Mouse (Mus musculus): ENCODE measurements around the gene Cysltr2.

Cysltr2 gene

DNA sequence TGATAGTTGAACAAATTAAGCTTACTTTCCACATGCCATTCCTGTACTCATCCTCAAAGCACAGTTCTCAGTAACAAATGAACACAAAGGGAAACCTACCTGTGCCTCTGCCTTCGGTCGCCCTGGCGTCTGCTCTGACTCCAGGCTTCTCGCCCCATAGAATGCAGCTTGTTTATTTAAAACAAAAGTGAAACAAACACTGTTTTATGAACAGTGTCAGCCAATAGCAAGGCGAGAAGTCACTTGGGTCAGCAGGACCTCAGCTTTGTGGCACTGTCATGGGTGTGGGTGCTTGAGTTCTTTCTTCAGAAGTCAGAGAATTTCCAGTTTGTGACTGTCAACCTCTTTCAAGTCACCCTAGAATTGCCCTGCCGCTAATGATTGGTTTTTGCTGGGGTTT, at the start of gene Cysltr2:
Gene Cysltr2, minus strand, starts transcription at position 178 of the 400 bp plus-strand sequence.
- DNase-seq: no peak

DNA sequence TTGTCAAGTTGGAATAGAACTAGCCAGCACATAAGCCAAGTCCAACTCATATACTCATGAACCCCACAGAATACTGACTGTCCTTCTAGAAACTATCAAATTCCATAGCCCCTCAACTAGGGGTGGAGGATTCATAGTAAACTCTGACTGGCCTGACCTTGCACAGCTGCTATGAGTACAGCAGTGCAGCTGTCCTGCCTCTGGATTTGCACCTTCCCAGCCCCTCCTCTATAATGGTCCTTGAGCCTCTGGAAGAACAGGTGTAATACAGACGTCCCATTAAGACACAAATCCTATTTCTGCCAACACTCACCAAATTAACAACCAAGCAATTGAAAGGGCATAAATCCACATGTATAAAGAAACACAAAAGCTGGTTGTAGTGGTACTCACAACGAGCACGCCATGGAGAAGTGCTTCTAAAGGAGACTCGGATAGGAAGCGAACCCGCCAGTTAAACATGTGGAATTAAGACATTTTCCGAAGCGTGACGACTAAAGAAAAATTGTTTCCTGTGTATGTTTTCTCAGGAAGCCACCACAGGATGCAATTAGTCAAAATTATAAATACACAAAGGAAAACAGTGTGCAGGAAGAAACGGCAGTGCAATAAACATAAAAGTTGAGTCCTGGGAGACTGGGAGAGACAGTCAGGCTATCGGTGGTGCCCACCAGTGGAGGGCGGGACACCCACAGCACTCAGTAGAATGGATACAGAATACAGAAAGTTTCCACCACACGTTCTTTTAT, 46.1 kb upstream of the Cysltr2 start:
- no peak for DNase-seq

DNA sequence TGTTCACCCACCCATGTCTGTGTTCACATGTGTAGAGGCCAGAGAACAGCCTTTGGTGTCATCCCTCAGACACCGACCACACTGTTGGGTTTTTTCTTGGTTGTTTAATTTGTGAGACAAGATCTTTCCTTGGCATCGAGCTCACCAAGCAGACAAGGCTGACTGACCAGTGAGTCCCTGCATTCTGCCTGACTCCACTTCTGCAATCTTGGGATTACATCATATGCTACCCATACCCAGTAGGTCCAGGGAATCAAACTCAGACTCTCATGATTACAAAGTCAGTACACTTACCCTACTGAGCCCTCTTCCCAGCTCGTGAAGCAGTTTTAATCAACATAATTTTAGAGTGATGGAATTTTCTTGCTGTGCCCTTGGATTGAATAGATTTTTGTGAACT, 44.0 kb upstream of the Cysltr2 start:
- DNase-seq: no peak

DNA sequence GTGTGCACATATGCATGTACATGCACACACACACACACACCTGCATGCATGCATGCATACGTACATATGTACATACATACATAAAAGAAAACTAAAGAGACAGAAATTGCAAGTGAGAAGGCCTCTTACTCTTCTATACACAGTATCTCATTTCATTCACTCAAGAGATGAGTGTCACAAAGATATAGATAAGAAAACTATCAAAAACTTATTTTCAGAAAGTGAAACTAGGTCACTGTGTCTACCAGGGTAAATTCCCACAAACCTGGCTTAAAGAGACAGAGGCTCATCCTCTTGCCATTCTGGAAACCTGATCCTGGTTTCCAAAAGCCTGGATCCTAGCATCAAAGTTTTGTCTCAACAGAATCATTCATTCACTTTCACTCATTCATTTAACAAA, 39.3 kb upstream of the Cysltr2 start:
- no peak for DNase-seq

DNA sequence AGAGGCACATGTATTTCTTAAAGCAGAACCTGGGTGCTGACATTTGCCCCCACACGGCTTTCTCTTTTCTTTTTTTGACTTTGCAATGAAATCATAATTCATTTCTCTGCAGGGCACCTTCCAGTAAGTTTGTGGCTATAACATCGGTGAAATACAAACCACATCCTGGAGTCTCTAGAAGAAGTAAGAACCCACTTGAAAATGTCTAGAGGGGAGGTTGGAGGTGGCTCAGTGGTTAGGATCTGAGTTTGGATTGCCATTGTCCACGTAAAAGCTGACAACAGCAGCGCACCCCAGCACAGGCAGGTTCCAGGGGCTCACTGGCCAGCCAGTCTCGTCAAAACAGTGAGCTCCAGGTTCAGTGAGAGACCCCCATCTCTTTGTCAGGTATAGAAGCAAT, 38.8 kb upstream of the Cysltr2 start:
- no peak for DNase-seq

DNA sequence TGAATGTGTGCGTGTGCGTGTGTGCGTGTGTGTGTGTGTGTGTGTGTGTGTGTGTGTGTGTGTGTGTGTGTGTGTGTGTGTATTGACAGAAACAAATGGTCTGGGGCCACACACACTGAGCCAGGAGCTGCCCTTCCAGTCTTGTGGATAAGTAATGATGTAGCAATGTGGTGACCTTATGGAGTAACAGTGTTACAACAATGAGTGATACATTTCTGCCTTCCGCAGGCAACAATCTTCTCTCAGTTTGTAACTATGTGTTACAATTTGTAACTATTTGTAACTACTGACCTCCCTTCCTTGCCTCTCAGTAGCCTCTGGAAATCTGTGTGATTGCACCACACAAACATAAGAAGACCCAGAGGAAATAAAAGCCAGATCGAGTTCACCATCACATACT, 38.3 kb upstream of the Cysltr2 start:
- no peak for DNase-seq

DNA sequence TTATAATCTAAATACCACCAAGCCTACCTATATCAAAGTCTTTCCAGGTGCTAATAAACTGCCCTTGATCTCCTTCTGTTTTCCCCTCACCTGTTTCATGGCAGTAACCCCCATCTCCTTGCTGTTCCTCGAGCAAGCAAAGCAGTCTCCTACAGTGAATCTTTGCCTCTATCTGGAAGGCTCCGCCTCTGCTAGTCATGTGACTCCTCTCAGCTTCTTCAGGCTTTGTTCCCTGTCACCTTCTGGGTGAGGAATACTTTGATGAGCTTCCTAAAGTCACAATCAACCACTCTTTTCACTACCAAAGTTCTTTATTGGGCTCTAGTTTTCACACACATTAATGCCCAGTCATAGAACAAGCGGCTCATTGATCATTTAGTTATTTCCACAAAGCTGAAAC, 37.5 kb upstream of the Cysltr2 start:
- DNase-seq: no peak

DNA sequence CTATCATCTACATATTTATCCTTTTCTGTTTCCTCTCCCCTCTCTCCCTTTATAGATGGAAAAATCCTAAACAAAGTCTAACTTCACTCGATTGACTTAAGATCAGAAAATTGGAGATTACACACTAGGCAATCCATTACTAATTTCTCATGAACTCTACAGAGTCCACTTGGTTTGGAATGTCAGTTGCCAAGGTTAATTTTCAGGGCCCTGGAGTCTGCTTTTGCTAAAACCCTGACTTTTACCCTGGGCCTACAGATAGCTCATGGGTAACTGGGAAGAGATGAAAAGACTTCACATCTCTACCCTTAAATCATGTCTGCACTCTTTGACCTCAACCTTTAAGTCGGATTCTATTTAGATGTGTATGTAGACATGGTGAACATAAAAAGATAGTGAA, 34.6 kb upstream of the Cysltr2 start:
- no peak for DNase-seq

DNA sequence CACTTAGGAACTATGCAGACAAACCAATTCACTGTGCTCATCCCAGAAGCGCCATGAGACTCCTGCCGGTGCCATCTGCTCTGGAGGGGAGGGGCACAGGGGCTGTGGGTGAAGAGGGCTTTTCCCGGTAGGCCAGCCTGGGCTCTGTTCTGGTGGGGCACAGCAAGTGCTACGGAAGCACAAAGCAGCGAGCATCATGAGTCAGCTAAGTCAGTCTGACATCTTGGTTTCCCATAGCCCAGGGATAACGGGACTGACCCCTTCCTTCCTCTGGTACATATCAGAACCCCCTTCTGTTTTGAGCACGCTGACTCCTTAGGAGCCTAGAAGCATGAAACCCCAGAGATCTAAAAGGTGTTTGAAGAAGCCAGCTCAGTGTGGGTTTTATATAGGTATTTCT, 15.5 kb upstream of the Cysltr2 start:
- DNase-seq: peak; percentile 11 to 27

DNA sequence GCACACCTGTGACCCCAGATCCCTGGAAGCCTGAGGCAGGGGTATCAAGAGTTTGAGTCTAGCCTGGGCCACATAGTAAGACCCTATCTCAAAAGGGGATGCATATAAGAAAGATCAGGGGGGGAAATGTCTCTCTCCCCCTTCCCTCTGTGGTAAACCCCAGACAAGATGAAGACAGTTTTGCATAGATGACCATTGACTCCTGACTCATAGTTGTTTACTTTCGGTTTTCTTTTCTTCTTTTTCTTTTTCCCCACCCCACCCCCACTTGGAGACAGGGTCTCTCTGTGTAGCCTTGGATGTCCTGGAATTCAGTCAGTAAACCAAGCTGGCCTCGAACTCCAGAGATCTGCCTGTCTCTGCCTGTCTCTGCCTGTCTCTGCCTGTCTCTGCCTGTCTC, 9.8 kb upstream of the Cysltr2 start:
- no peak for DNase-seq

DNA sequence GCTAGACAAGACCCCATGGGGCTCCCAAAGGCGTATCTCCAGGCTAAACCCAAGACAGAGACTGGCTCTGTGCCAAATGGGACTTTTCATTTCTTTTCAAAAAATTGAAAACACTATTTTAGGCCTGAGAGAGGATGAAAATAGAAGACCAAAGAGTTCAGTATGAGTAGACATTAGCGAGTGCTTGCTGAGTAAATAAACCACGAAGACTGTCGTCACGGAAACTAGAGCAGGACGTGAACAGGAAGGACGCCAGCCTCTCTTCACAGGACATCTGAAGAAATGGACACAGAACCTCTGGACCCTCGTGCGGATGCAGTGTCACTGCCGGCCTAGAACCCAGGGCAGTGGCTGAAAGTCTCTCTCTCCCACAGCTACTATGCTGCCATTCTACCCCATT, 8.8 kb upstream of the Cysltr2 start:
- peak in 1 of 2 experiments; percentile 5 for DNase-seq

DNA sequence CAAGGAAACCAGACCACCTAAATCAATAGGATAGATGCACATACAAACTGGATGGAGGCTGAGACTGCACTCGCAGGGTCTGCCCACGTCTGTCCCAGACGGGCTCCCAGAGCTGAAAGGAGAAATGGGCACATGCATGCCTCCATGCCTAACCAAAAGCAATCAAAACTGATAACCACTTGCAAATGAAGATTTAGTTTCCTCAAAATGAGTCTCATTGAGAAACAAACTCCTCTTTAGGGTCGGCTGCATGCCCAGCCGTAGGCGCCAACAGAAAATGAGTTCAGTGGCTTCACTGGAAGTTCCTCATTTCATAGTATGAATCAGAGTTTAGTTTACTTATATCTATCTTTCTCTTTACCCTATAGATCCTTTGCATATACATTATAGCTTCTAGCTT, 7.9 kb upstream of the Cysltr2 start:
- DNase-seq: no peak

DNA sequence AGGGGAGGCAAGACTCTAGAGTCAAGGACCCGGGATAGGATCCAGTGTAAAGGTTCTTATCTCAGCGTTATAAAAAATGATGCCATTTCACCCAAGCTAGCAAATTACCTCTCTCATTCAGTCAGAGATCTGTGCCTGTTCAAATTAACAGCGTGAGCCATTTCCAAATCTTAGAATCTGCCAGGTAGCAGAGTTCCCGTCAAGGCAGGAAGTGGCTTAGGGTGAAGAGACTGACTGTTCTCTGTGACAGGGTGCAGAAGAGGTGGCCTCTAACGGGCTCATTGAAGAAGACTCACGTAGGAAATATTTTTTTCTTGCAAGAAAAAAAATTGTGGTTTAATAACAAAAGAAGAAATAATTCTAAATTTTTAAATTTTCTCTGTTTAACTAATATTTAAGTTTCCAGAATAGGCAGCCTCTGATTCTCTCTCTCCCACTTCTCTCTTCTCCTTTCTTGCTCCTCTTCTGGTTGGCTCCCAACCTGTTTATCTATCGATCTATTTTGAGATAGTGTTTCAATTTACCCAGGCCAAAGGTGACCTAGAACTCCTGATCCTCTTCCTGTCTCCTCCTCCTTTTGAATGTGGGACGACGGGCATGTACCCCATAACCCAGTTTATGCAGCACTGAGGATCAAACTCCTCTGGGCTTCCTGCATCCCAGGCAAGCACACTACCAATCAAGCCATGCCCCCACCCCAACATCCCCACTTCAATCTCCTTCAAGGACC, 3.5 kb downstream of the Cysltr2 start:
- DNase-seq: no peak

DNA sequence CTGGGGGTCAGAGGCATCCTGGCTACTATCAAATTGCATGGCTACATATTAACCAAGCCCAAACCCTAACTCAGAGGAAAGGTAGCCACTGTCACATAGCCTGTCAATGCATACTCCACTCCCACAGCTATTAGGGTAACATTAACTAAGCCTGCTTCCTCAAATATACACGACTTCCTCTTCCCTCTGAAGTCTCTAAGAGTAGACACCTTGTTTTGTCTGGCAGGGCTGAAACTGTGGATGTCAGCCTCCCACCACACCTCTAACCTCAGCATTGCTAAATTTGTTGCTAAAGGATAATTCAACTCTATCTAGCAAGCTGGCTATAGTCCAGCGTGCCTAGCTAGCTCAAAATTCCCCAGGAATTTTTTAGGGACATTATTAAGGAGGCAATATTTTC, 7.2 kb downstream of the Cysltr2 start:
- no peak for DNase-seq

DNA sequence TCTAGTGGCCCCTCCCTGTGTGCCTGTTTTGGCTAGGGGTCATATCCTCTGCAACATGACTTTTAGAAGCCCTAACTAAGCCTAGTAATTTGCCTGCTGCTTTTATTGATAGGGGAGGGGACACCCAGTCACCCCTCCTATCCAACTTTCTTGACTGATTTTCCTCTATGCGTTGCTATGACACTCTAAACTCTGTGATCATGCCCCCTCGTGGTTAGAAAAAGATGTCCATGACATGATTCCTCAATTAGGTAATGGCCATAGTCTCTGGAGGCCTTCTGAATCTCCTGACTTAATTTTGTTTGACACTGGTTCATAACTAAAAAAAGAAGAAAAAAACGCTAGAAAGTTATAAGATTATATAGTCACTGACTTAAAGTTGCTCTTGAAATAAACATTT, 15.6 kb downstream of the Cysltr2 start:
- peak; percentile 5 to 11 for DNase-seq

DNA sequence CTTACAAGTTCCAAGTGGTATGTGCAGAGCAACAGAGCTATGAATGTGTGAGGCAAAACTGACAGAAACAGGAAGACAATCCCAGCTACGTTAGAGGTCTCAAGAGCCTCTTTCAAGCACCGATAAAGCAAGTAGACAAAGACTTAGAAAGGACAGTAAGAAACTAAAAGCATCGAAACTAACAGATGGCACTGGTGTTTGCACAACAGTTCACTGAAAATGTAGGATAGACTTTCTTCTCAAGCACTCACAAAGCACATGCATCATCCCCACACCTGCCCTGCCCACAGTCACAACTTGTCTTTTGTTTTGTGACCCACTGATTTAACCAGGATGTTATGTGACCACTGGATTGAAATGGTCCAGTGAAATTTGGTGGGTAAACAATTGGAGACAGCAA, 17.7 kb downstream of the Cysltr2 start:
- no peak for DNase-seq

DNA sequence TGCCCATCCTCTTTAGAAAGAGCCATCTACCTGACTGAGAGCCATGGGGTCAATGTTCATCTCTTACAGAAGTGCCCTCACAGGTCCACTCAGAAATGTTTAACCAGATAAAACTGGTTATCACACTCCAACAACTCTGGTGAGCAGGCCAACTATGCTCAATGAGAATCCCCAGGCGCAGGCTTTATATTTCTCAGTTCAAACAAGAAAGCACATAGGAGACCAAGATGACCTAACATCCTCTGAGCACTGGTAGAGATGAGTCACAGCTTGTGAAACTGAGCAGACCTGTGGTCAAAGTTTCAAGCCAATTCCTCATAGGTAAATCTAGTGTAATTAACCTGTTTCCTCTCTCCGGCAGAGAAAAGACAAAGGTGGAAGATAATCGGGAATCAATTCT, 31.6 kb downstream of the Cysltr2 start:
- no peak for DNase-seq

DNA sequence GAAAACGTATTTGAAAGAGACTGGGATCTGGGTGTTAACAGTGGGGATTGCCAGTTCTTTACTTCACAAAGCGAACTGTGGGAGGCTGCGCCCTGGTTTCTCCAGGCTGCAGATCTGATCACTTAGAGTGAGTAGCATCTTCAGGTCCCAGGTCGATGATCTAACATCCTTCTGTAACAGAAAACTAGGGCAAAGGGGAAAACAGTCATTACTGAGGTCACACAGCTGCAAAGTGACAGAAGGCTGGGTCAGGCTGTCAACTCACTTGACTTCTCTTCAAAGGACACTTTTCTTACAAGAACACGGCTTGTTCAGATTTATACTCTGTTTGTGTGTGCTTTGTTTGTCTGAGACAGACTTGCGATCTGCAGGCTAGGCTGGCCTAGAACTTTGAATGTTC, 33.5 kb downstream of the Cysltr2 start:
- DNase-seq: no peak

DNA sequence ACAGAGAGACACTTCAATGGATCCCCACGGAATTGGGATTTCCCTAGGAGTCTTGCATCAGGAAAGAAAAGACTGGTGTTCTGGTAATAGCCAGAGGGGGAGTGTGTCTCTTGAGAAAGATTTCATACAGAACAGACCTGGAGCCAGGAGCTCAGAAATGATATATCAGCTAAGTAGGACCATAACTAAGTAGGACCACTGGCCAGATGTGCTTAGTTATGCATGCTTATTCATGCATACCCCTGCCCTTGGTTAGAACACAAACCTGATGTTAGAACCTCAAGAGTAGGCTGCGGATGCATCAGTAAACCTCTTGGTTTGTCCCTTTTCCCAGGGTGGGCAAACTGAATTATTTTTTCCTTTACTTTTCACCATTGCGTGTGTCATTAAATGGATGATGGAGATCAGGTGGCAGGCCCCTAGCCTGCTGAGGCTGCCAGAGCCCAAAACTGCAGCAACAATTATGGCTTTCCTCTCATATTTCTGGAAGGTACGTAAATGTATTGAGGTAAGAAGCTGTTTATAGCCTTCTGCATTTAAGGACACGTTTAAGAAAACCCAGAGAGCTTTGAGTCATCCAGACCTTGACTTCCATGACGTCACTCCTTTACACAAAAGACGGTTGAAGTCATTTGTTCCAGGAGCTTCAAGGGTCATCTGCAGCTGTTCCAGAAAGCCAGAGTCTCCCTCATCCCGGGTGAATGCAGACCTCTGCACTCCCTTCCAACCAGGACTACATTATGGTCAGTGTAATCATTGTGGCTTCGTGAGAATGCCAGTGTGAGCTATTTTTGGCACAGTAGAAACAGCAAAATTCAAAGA, 35.0 kb downstream of the Cysltr2 start:
- no peak for DNase-seq

DNA sequence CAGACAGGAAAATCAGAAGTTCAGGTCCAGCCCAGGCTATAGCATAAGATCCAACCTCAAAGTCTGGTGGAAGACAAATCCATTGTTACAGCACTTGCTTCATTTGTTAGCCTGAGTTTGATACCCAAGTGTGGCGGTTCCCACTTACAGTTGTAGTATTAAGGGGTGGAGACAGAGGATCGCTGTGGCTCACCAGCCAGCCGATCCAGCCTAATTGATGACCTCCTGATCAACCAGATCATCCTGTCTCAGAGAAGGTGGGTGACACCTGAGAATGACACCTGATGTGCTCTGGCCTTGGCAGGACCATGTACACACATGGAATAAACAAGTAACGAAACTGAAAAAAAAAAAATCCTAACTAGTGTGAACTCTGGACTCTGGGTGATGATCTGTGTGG, 47.1 kb downstream of the Cysltr2 start:
- no peak for DNase-seq

DNA sequence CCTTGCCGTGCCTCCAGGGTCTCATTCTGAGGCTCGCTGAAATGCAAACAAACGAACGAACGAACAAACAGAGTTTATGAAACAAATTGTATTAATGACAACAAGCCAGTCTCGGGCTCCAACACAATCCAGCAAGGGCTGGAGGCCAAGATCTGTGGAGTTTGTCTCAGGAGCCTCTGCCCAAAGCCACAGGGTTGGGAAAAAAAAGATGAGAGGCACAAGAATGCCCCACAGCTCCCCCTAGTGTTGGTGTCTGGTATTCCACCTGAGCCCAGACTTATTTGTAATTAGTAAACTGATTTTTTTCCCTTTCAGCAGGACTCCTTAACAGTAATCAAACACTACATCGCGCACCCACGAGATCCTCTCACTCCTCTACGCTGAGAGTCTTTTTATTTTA, 48.6 kb downstream of the Cysltr2 start:
- DNase-seq: peak; percentile 84 to 88

DNA sequence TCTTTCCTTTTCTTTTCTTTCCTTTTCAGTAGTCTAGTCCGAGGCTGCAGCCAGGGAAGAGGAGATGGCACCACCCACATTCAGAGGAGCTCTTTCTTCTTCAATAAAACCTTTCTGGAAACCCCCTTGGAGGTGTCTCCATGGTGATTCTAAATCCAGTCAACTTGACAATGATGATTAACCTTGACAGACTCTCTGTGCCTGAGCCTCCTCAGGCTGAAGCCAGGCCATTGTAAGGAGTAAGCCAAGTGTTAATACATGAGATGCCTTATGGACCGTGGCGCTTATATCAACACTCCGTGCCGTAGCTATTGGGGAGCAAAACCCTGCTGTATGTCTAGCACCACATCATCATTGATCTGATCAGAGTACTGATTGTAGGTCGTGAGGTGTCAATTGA, 50.8 kb downstream of the Cysltr2 start:
- DNase-seq: peak in 1 of 2 experiments; percentile 13

DNA sequence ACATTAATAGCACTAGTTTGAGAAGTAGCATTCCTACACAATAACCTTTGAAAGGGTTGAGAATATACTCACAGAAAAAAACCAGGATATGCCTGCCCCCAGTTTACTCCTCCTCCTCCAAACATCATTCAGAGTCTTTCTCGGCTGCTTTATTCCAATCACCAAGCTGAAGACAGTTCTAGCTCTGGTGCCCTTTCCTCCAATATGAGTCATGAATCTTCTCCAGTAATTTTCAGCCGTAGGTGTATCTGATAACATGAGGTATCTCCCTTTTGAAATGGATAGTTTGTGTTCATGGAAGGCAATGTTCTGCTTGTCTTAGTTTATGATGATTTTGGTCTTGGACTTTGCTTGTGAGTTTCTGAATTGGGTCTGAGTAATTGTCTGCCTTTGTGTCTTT, 62.9 kb downstream of the Cysltr2 start:
- DNase-seq: no peak

DNA sequence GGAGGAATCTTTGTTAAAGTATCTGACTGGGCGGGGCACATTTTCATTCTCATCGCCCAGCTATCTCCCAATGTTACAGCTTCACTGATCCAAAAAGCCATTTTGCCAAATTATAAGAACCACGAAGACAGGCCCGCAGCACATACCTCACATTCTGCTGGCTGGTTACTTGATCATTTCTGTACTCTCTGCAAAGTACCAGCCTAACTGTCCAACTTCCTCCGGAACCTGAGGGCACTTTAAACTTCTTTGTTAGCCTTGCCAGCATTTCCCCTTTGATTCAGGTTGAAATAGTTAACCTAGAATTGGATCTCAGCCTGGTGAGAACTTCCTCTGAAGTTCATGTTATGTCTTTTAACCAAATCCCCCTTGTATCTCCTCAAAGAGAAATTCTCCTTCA, 63.8 kb downstream of the Cysltr2 start:
- no peak for DNase-seq
